Comparison of ENCODE assay signal across 8 mouse cellular contexts in the genomic region with DNA sequence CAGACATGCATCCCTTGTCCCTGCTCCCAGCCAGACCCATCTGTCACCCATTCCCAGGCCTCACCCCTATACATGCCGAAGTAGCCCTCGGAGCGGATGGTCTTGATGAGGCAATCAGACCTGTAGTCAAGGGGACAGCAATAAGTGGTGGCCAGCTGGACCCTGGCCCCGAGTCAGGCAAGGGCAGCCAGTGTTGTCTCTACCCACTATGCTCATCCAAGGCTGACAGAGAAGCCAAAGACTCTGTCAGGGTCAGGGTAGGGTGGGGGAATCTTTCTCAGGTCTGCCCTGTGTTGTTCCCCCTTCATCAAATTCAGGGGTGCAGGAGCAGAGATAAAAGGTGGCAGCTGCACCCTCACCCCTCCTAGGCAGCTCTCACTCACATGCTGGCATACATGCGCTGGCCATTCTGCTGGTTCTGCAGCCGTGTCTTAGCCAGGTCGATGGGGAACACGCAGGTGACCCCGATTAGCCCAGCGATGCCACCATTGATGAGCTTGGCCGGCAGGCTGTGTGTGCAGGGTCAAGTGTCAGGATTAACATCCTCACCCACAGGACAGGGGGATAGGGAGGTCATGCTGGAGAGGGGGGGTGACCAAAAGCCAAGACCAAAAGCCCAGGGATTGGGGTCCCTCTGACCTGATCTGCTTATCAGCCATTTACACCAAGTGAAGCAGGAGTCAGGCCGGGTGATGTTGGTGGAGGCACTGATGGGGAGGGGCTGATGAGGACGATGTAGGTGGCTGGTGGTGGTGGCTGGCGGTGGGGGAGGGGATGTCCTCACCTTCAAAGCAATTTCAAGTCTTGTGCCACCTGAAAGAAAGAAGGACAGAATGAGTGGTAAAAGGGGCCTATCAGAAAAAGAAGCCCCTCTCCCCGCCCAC. TPM values are rescaled to one million over a fixed set of nuclear protein-coding genes. Genes with fewer than 3 reads are reported as not detected.
DNase-seq lines count a peak whose midpoint lies in the region; ATAC-seq lines count a peak whose summit lies in the region.

No protein-coding gene starts in this region.

- no peaks in the 10 kb centered on the region for H3K27me3 ChIP-seq in limb, embryonic 15.5 days

- intact Hi-C loops in gastrocnemius, postnatal 14 days (cut with DNase I; ENCODE audit: low total_unique reads) = no loop called here
- intact Hi-C loops in gastrocnemius, postnatal 36 days (cut with DNase I) = no loop called here

- H3K36me3 ChIP-seq in limb, embryonic 15.5 days = peaks cover 45% of the 10 kb centered on the region

- peak; percentile 7 for DNase-seq in gastrocnemius, postnatal 14 days
- DNase-seq in gastrocnemius, postnatal 36 days = no peak
- peak; percentile 29 for DNase-seq in thymus, postnatal 4 days
- DNase-seq in thymus, postnatal 25 days = no peak
- no peak for DNase-seq in frontal cortex, adult 2 months (ENCODE audit: extremely low spot score in 1 of 2, low spot score in 1 of 2)
- DNase-seq in frontal cortex, postnatal 10 days (ENCODE audit: low spot score in 2 of 2) = no peak

- H3K27ac ChIP-seq in limb, embryonic 15.5 days = no peak overlapping the region

- H3K4me1 ChIP-seq in limb, embryonic 15.5 days = peaks cover 64% of the 10 kb centered on the region

- peak overlapping the region; percentile 52; the same call in 1 of the 2 replicates for H3K9ac ChIP-seq in limb, embryonic 15.5 days

- peak overlapping the region; percentile 85 for H3K4me2 ChIP-seq in limb, embryonic 15.5 days

- no peak for ATAC-seq in limb, embryonic 15.5 days (ENCODE audit: insufficient number of reproducible peaks, low FRiP score, low TSS enrichment, low read depth)
- ATAC-seq in erythroblast, adult 5-6 weeks (replicated peaks; ENCODE audit: low FRiP score, poor library complexity, severe bottlenecking) = no peak

- H3K4me3 ChIP-seq in limb, embryonic 15.5 days = peak overlapping the region; percentile 51

- H3K9me3 ChIP-seq in limb, embryonic 15.5 days = no peaks in the 10 kb centered on the region

- 71% methylated on average over 15 of the region's 15 CpGs for WGBS in limb, embryonic 15.5 days

RNA-seq across cellular contexts. Expression of a gene that starts 3.9 kb away (rescaled TPM):
- 10 to 100 TPM; 14.8 to 32.4 TPM for total RNA-seq in gastrocnemius, postnatal 14 days (2021)
- total RNA-seq in gastrocnemius, postnatal 36 days (2021) = 10 to 100 TPM; 15.6 to 38.4 TPM
- 28.8 and 29.5 TPM in 2 replicates for polyA plus RNA-seq in limb, embryonic 15.5 days (2015; fragmentation: Nextera tagmentation; extraction: Ambion mirVana)
- total RNA-seq in erythroblast, adult 5-6 weeks (2015; ENCODE audit: low replicate concordance) = 8.2 and 11.7 TPM in 2 replicates
- total RNA-seq in erythroblast, adult 5-6 weeks (2017; ENCODE audit: low replicate concordance) = 3.2 and 10.0 TPM in 2 replicates
- polyA plus RNA-seq in frontal cortex, adult 2 months (2012; rRNA removed) = 227 and 251 TPM in 2 replicates

RNA-seq across cellular contexts. Expression of a gene that starts 4.5 kb away (rescaled TPM):
- total RNA-seq in gastrocnemius, postnatal 14 days (2021) = under 1 TPM; 0.47 to 0.82 TPM
- total RNA-seq in gastrocnemius, postnatal 36 days (2021) = under 1 TPM; 0.20 to 0.39 TPM
- 1.1 and 1.9 TPM in 2 replicates for polyA plus RNA-seq in limb, embryonic 15.5 days (2015; fragmentation: Nextera tagmentation; extraction: Ambion mirVana)
- not detected in 2 replicates for total RNA-seq in erythroblast, adult 5-6 weeks (2015; ENCODE audit: low replicate concordance)
- not detected in 2 replicates for total RNA-seq in erythroblast, adult 5-6 weeks (2017; ENCODE audit: low replicate concordance)
- polyA plus RNA-seq in frontal cortex, adult 2 months (2012; rRNA removed) = 204 and 235 TPM in 2 replicates

RNA-seq across cellular contexts. Expression of a gene that starts 10.1 kb away (rescaled TPM):
- total RNA-seq in gastrocnemius, postnatal 14 days (2021) = under 1 TPM; 0.55 to 0.75 TPM
- under 1 TPM; 0.15 to 0.18 TPM for total RNA-seq in gastrocnemius, postnatal 36 days (2021)
- 8.8 and 9.8 TPM in 2 replicates for polyA plus RNA-seq in limb, embryonic 15.5 days (2015; fragmentation: Nextera tagmentation; extraction: Ambion mirVana)
- 12.7 and 17.9 TPM in 2 replicates for total RNA-seq in erythroblast, adult 5-6 weeks (2015; ENCODE audit: low replicate concordance)
- 7.3 and 9.8 TPM in 2 replicates for total RNA-seq in erythroblast, adult 5-6 weeks (2017; ENCODE audit: low replicate concordance)
- polyA plus RNA-seq in frontal cortex, adult 2 months (2012; rRNA removed) = 3.3 and 3.5 TPM in 2 replicates

RNA-seq across cellular contexts. Expression of a gene that starts 13.4 kb away (rescaled TPM):
- 100 to 1,000 TPM; 730 to 819 TPM for total RNA-seq in gastrocnemius, postnatal 14 days (2021)
- 100 to 1,000 TPM; 466 to 562 TPM for total RNA-seq in gastrocnemius, postnatal 36 days (2021)
- 1,100 and 1,341 TPM in 2 replicates for polyA plus RNA-seq in limb, embryonic 15.5 days (2015; fragmentation: Nextera tagmentation; extraction: Ambion mirVana)
- 661 and 730 TPM in 2 replicates for total RNA-seq in erythroblast, adult 5-6 weeks (2015; ENCODE audit: low replicate concordance)
- 791 and 1,714 TPM in 2 replicates for total RNA-seq in erythroblast, adult 5-6 weeks (2017; ENCODE audit: low replicate concordance)
- polyA plus RNA-seq in frontal cortex, adult 2 months (2012; rRNA removed) = 556 and 592 TPM in 2 replicates

RNA-seq across cellular contexts. Expression of a gene that starts 19.8 kb away (rescaled TPM):
- 1 to 10 TPM; 6.2 to 9.6 TPM for total RNA-seq in gastrocnemius, postnatal 14 days (2021)
- 1 to 10 TPM; 6.3 to 6.7 TPM for total RNA-seq in gastrocnemius, postnatal 36 days (2021)
- 62.8 and 62.9 TPM in 2 replicates for polyA plus RNA-seq in limb, embryonic 15.5 days (2015; fragmentation: Nextera tagmentation; extraction: Ambion mirVana)
- total RNA-seq in erythroblast, adult 5-6 weeks (2015; ENCODE audit: low replicate concordance) = 6.3 and 9.2 TPM in 2 replicates
- 4.9 and 6.0 TPM in 2 replicates for total RNA-seq in erythroblast, adult 5-6 weeks (2017; ENCODE audit: low replicate concordance)
- polyA plus RNA-seq in frontal cortex, adult 2 months (2012; rRNA removed) = 49.9 and 55.6 TPM in 2 replicates

Comparison
In these comparisons a context has a peak if more than half of its experiments do, and no peak if none do; other contexts are left out.
1. DNase-seq: peak in gastrocnemius, postnatal 14 days (single experiment) and thymus, postnatal 4 days (single experiment); none in gastrocnemius, postnatal 36 days (0 of 2), thymus, postnatal 25 days (single experiment), frontal cortex, adult 2 months (0 of 2) and frontal cortex, postnatal 10 days (0 of 2).
2. RNA of a gene that starts 10.1 kb away (total RNA-seq): 7.3 to 17.9 TPM in erythroblast, adult 5-6 weeks; 0.55 to 0.75 TPM in gastrocnemius, postnatal 14 days and 0.15 to 0.18 TPM in gastrocnemius, postnatal 36 days; every median in the first group is over 4 times any median in the second.